Mouse (Mus musculus) midbrain, postnatal 0 days (tissue): ENCODE results near the gene Vps13a. TPM values are rescaled to one million over a fixed set of nuclear protein-coding genes. Genes with fewer than 3 reads are reported as not detected.

Experiments
- ATAC-seq: fragments of 200-750 bp; cut with Nextera tagmentation; 2 replicates; pipeline ENCODE4 v1.8.0; 2017; ENCODE audit warnings: moderate number of reproducible peaks, mild to moderate bottlenecking, moderate TSS enrichment, moderate library complexity; ENCODE audit not compliant: low FRiP score
- DNase-seq: peaks from one replicate; pipeline ENCODE4 v3.0.0-alpha.2; 2015; ENCODE audit warnings: low spot score
- H3K27ac ChIP-seq: fragments of 300-500 bp; sonication (generic); 2 replicates; pipeline ENCODE4 v1.5.1; 2014; ENCODE audit warnings: low read depth, mild to moderate bottlenecking, low read length, mixed read lengths
- H3K27me3 ChIP-seq: fragments of 300-500 bp; sonication (generic); 2 replicates; pipeline ENCODE4 v1.6.1; 2014; ENCODE audit warnings: low read length, control low read depth, mixed read lengths; ENCODE audit not compliant: insufficient read depth
- H3K36me3 ChIP-seq: fragments of 300-500 bp; sonication (generic); 2 replicates; pipeline ENCODE4 v1.6.1; 2014; ENCODE audit warnings: low read length, control low read depth, mixed read lengths; ENCODE audit not compliant: insufficient read depth
- H3K4me1 ChIP-seq: fragments of 300-500 bp; sonication (generic); 2 replicates; pipeline ENCODE4 v1.6.1; 2014; ENCODE audit warnings: mild to moderate bottlenecking, control low read depth, antibody characterized with exemption, low read length, mixed read lengths; ENCODE audit not compliant: insufficient read depth
- H3K4me2 ChIP-seq: fragments of 300-500 bp; sonication (generic); 2 replicates; pipeline ENCODE4 v1.6.1; 2014; ENCODE audit warnings: low read depth, mild to moderate bottlenecking, low read length, mixed read lengths; ENCODE audit not compliant: poor library complexity, severe bottlenecking
- H3K4me3 ChIP-seq: fragments of 300-500 bp; sonication (generic); 2 replicates; pipeline ENCODE4 v1.5.1; 2014; ENCODE audit warnings: low read depth, mild to moderate bottlenecking, low read length, moderate library complexity
- H3K9ac ChIP-seq: fragments of 300-500 bp; sonication (generic); replicated peaks from 2 replicates; pipeline ENCODE4 v1.6.1; 2014; ENCODE audit warnings: mild to moderate bottlenecking, low read length, moderate library complexity, mixed read lengths; ENCODE audit not compliant: poor library complexity, severe bottlenecking
- H3K9me3 ChIP-seq: fragments of 300-500 bp; sonication (generic); 2 replicates; pipeline ENCODE4 v1.6.1; 2016; ENCODE audit warnings: low read length, control low read depth
- CTCF ChIP-seq: IDR thresholded peaks from 2 replicates; pipeline ENCODE4 v1.5.1; 2016; ENCODE audit warnings: antibody characterized with exemption, mild to moderate bottlenecking
- WGBS: fragments of 180-500 bp; shearing (Covaris S2); extraction: QIAGEN DNeasy Blood & Tissue Kit; methylation state at CpG from one replicate; pipeline ENCODE4 v1.1.7; 2014; 5-methylcytosine and 5-hydroxymethylcytosine counted together
- polyA plus RNA-seq: library from polyadenylated mRNA; unstranded; fragments of >200 nt; fragmentation: Nextera tagmentation; extraction: Ambion mirVana; gene quantifications from 2 replicates; pipeline ENCODE4 v1.2.1, GENCODE M21; 2015
- total RNA-seq: library from RNA; depleted of rRNA; stranded (reverse); fragments of >200 nt; gene quantifications from 2 replicates; pipeline ENCODE4 v1.2.3, GENCODE M21; 2014

Gene Vps13a
- total and polyA plus RNA-seq, 2 experiments from 2014 or later, result 6.5 to 15.9 TPM

DNA sequence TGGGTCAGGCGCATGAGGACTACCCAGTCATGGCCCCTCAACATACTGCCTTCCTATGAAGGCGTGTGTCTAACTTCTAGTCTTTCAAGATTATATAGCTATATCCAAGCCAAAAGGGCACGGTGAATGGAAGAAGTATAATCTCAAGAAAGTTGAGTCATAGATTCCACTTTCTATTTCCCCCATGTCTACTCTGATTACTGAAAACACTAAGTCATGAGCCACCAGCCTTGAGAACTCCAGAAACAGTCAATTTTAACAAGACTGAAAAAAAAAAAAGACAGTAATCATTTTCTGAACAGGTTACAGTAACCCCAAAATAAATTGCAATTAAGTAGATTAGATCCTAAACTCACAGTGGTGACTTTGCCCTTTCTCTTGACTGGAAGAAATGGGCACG is 95.8 kb downstream of the Vps13a start:
- WGBS, result 95% methylated on average over 4 of the region's 4 CpGs
- ATAC-seq, result no peak
- Histone ChIP-seq H3K9me3 (no peaks in the 10 kb centered on the region), H3K4me3 (no peak overlapping the region), H3K27me3 (no peaks in the 10 kb centered on the region), H3K27ac (no peak overlapping the region), H3K4me1 (no peaks in the 10 kb centered on the region), H3K36me3 (0 out of 2 replicates have a peak, but pooled peaks cover 2% of the 10 kb centered on the region), H3K9ac (no peak overlapping the region), H3K4me2 (no peak overlapping the region)
- TF ChIP-seq CTCF, result no peak
- no peak for DNase-seq

DNA sequence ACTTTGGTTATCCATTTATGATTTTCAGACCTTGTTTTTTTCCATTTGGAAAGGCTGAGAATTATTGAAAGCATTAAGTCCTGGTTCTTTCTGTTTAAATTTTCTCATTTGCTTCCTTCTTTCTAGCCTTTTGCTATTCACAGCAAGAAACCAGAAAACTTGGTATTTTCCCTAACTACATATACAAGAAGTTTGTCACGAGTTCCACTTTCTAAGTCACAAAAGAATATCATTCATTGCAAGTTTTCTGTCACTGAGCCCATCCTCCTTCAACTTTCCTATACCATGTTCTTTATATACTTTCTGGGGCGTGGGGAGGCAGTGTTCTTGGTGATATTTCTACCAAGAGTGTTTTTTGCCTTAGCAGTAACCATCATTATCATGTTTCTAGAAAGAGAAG is 96.5 kb downstream of the Vps13a start:
- Histone ChIP-seq H3K36me3 (0 out of 2 replicates have a peak, but pooled peaks cover 2% of the 10 kb centered on the region), H3K9me3 (no peaks in the 10 kb centered on the region), H3K9ac (no peak overlapping the region), H3K27me3 (no peaks in the 10 kb centered on the region), H3K4me2 (no peak overlapping the region), H3K4me3 (no peak overlapping the region), H3K4me1 (no peaks in the 10 kb centered on the region), H3K27ac (no peak overlapping the region)
- TF ChIP-seq CTCF, result no peak
- DNase-seq (no peak), ATAC-seq (no peak)
- 89% methylated on average over 2 of the region's 2 CpGs for WGBS

DNA sequence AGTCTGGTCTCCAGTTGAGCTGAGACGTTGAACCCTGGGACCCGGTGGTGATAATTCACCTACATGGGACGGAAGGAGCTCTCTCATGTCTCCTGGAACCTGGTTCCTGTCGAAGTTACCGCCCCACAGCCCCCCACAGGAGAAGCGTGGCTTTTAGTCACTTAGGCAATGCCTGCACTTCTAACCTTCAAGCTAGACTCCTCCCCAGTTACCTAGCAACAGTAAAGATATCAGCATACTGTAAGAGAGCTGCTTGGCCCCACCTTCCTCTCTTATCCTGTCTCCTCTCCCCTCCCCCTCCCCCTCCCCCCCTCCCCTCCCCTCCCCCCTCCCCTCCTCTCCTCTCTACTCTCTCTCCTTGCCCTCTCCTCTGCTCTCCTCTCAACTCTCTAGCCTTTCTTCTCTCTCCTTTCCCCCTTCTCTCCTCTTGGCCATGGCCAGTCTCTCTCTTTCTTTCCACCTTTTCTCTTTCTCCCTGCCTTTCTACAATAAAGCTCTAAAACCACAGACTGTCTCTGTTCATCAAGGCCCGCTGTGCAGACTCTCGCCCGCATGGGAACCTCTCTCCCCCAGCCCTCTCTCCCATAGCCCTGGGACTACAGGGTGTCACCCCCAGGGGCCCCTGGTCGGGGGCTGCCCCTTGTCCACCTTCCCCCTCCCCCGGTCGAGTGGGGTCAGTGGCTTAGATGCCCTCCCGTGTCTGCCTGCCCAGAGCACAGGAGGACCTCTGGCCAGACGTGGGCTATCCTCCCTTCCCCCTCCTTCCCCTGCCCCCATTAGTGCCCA is 154.9 kb downstream of the Vps13a start:
- Histone ChIP-seq H3K27me3 (no peaks in the 10 kb centered on the region), H3K9ac (no peak overlapping the region), H3K36me3 (no peaks in the 10 kb centered on the region), H3K27ac (no peak overlapping the region), H3K4me3 (no peak overlapping the region), H3K4me2 (no peak overlapping the region), H3K4me1 (no peaks in the 10 kb centered on the region), H3K9me3 (no peaks in the 10 kb centered on the region)
- ATAC-seq (no peak), DNase-seq (no peak)
- no peak for TF ChIP-seq CTCF
- 39% methylated on average over 14 of the region's 14 CpGs for WGBS

DNA sequence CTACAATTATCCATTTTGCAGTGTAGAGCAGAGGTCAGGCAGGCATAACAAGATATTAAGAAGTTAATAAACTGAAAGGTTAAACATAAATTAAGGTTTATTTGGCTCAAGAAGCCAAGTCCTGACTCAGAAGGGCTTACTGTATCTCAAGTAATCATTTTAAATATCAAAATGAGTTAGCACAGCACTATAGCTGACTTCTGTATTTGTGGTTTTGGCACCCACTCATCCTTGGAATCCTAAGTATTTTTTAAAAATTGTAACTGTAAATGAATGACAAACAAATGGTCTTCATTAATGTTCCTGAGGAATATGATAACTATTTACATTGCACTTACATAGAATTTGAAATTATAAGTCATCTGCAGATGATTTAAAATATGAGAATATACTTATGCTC is 155.7 kb downstream of the Vps13a start:
- no peak for TF ChIP-seq CTCF
- Histone ChIP-seq H3K4me1 (no peaks in the 10 kb centered on the region), H3K9me3 (no peaks in the 10 kb centered on the region)

DNA sequence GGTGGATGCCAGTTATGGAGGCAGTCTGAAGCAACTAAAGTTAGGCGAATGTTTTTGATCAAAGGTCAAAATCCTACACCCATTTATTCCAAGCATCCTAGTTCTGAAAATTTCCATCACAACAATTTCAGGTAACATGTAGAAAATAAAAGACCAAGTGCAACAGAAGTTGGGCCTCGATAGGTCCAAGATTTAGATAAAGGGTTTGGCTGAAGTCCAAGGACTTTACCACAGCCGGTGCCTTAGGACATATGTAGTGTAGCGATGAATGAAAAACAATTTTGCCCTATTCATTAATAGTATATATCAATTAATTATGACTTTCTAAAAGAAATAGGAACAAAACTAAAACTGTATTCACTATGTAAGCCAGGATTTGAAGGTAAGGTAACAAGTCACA is 157.6 kb downstream of the Vps13a start:
- no peak for ATAC-seq
- Histone ChIP-seq H3K9ac (no peak overlapping the region), H3K27me3 (no peaks in the 10 kb centered on the region), H3K4me2 (no peak overlapping the region), H3K27ac (no peak overlapping the region), H3K9me3 (no peaks in the 10 kb centered on the region), H3K4me3 (no peak overlapping the region), H3K36me3 (no peaks in the 10 kb centered on the region), H3K4me1 (no peaks in the 10 kb centered on the region)
- no peak for TF ChIP-seq CTCF
- WGBS, result 84% methylated on average over 4 of the region's 4 CpGs
- DNase-seq, result no peak

More for the DNA sequence above, 155.7 kb downstream of the Vps13a start:
- Histone ChIP-seq H3K36me3 (no peaks in the 10 kb centered on the region), H3K27ac (no peak overlapping the region), H3K4me3 (no peak overlapping the region), H3K4me2 (no peak overlapping the region), H3K27me3 (no peaks in the 10 kb centered on the region), H3K9ac (no peak overlapping the region)
- ATAC-seq, result no peak
- DNase-seq, result no peak

DNA sequence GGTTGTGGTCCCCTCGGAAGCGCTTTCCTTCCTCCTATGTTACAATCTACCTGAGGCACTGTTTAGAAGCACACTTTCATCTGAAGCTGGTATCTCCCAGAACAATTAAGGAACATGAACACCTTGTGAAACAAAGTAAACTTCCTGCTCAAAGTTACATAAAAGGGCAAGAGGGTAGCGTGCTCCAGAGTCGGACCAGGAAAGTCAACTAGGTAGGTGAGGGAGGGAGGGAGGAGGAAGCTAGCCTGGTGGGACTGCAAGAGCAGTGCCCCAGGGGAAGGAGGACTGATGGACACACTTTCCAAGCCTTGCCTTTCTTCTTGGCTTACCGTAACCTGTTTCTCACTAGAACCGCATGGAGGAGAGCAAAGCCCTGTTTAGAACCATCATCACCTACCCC is 173.1 kb downstream of the Vps13a start:
- DNase-seq (no peak), ATAC-seq (no peak)
- 95% methylated on average over 6 of the region's 6 CpGs for WGBS
- H3K4me2 ChIP-seq, result no peak overlapping the region
- H3K36me3 ChIP-seq, result no peaks in the 10 kb centered on the region
- no peaks in the 10 kb centered on the region for H3K27me3 ChIP-seq
- H3K9ac ChIP-seq, result no peak overlapping the region
- no peaks in the 10 kb centered on the region for H3K9me3 ChIP-seq
- no peak overlapping the region for H3K27ac ChIP-seq
- no peak overlapping the region for H3K4me3 ChIP-seq
- no peak for TF ChIP-seq CTCF
- no peaks in the 10 kb centered on the region for H3K4me1 ChIP-seq
